Mouse (Mus musculus) liver, postnatal 0 days (tissue): ENCODE measurements at regions not wholly inside any gene's neighbourhood (a gene's known extent, or its start where the extent isn't known, plus 50 kb on each side); places are given as distances from the start of the nearest gene placed in this dataset.

Experiments used
- CTCF ChIP-seq: sonication (generic); IDR thresholded peaks from 2 replicates; pipeline ENCODE4 v1.5.1; 2016; ENCODE audit warnings: antibody characterized with exemption, low read depth
- EP300 ChIP-seq: IDR thresholded peaks from 2 replicates; pipeline ENCODE4 v1.6.1; 2016; ENCODE audit warnings: antibody characterized with exemption, low read depth, mild to moderate bottlenecking

- TF ChIP-seq CTCF (no peak), EP300 (no peak)
Observed at GRCm38 (mm10) chr15:36873884-36874243, 133.7 kb downstream of the Zfp706 start.
